Mouse (Mus musculus) left cerebral cortex, postnatal 10 days (tissue): Measurements from ENCODE around the gene G3bp1. TPM values are rescaled to one million over a fixed set of nuclear protein-coding genes. Genes with fewer than 3 reads are reported as not detected.

Experiments
- DNase-seq, 2 experiments: peaks; one replicate each; pipeline ENCODE4 v3.0.0; 2021 to 2022; ENCODE audit warnings: low spot score in 2 of 2, mixed read lengths in 1 of 2; ENCODE audit errors: extremely low spot score in 1 of 2
- intact Hi-C: fragments of 180-260 bp; cut with DNase I; formaldehyde crosslinking; loops from one replicate; pipeline ENCODE4 v1.15.1; 2025
- microRNA-seq: library from miRNA; unstranded; fragments of <30 nt; microRNA quantifications from one replicate; pipeline ENCODE4 v1.2.0, GENCODE M21; 2022
- total RNA-seq, 2 experiments: library from RNA; stranded (reverse); gene quantifications; 2 replicates each; pipeline ENCODE4 v1.2.3; 2021

The G3bp1 gene
- total RNA-seq, 2 experiments from 2014 or later = 41.5 to 41.6 TPM

- peak; percentile 71 to 86 for DNase-seq
- intact Hi-C loops = loop anchor here (2.0 to 5.0 kb wide), 3 partner anchors 273 to 588 kb away; no protein-coding TSS in a partner anchor
Observed at GRCm38 (mm10) chr11:55518806-55519674, 49.6 kb downstream of the G3bp1 start.

GRCm38 (mm10) chr11:55530741-55531140 is 61.3 kb downstream of the G3bp1 start:
- no peak for DNase-seq
- intact Hi-C loops = no loop called here

DNA sequence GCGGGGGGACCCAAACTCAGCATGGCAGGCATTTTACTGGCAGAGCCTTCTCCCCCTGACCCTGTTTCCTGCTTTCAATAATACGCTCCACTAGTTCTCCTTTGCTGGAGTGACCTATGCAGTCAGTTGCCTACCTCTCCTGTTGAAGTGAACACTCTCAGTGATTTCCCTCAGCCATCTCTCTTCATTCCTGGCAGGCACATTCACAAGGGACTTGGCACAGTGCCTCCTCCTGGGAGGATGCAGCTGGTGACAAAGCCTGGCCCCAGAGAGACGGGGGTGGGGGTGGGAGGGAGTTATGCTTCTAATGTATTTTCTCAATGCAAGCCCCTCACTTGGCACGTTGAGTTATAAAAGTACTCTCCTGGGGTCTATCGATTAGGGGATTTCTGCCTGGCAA is 63.9 kb downstream of the G3bp1 start:
- intact Hi-C loops = no loop called here
- DNase-seq = peak; percentile 54 to 80

GRCm38 (mm10) chr11:55534766-55535165 is 65.3 kb downstream of the G3bp1 start:
- intact Hi-C loops = no loop called here
- DNase-seq = no peak

DNA sequence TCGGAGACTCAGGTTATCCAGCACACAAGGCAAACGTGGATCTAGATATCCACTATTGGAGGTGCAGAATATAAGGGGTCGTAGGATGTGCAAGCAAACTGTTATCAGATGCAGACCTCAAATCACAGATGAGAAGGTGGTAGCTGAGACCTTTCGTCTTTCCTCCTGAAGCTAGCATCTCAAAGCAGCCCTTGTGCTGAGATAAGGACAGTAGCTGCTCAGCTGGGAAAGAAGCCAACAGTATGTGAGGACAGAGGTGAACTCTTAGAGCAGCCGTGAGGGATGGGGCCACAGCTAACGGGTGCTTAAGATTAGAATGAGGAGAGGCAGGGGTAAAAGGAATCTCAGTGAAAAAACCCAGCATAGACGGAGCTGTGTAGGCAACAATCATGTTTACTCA is 72.6 kb downstream of the G3bp1 start:
- intact Hi-C loops = no loop called here
- no peak for DNase-seq

- no peak for DNase-seq
- intact Hi-C loops = no loop called here
Observed at GRCm38 (mm10) chr11:55542671-55543070, 73.2 kb downstream of the G3bp1 start.

DNA sequence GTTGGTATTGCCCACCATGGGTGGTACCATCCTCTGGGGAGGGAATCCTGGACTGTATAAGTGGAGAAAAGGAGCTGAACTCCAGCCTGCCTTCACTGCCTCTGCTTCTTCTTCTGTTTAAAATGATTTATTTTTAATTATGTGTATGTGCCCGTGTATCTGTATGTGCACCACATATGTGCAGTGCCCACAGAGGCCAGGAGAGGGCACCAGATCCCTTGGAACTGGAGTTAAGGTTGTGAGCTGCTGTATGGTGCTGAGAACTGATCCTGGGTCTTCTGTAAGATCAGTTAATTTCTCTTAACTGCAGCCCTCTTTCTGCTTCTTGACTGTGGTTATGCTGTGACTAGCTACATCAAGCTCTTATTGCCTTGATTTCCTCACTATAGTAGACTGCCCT is 76.2 kb downstream of the G3bp1 start:
- no peak for DNase-seq
- intact Hi-C loops = no loop called here

Small RNAs within 50 kb of the gene (microRNA-seq; reads per million reads assigned to microRNA genes)
- gene Mir7652 = not detected

Other genes with a start within 250 kb of the G3bp1 start
- under 1 TPM; 0.32 to 0.63 TPM for gene Fat2, start 133.1 kb upstream of the G3bp1 start, total RNA-seq
- 100 to 1,000 TPM; 309 to 333 TPM for gene Sparc, start 46.5 kb upstream of the G3bp1 start, total RNA-seq
- 100 to 1,000 TPM; 145 TPM for gene Atox1, start 8.4 kb upstream of the G3bp1 start, total RNA-seq
- under 1 TPM; 0.60 to 0.67 TPM for gene Glra1, start 138.5 kb downstream of the G3bp1 start, total RNA-seq